Mouse (Mus musculus): Measurements from ENCODE around the gene Pygo1.

The Pygo1 gene

GRCm38 (mm10) chr9:72925021-72925934, at the start of gene Pygo1:
Pygo1 (plus strand) TSS chr9:72925645.
- DNase-seq (ENCODE audit: low spot score in 2 of 2), result no peak

GRCm38 (mm10) chr9:72875878-72876277, 49.6 kb upstream of the Pygo1 start:
- no peak for DNase-seq (ENCODE audit: low spot score in 2 of 2)

GRCm38 (mm10) chr9:72877905-72878304, 47.5 kb upstream of the Pygo1 start:
- no peak for DNase-seq (ENCODE audit: low spot score in 2 of 2)

GRCm38 (mm10) chr9:72878656-72879055, 46.8 kb upstream of the Pygo1 start:
- no peak for DNase-seq (ENCODE audit: low spot score in 2 of 2)

- no peak for DNase-seq (ENCODE audit: low spot score in 2 of 2)
Measured at GRCm38 (mm10) chr9:72879601-72880000, 45.8 kb upstream of the Pygo1 start.

- DNase-seq (ENCODE audit: low spot score in 2 of 2), result no peak
Measured at GRCm38 (mm10) chr9:72880225-72880960, 45.1 kb upstream of the Pygo1 start.

GRCm38 (mm10) chr9:72881026-72881768, 44.2 kb upstream of the Pygo1 start:
- no peak for DNase-seq (ENCODE audit: low spot score in 2 of 2)

GRCm38 (mm10) chr9:72883940-72884339, 41.5 kb upstream of the Pygo1 start:
- no peak for DNase-seq (ENCODE audit: low spot score in 2 of 2)

- no peak for DNase-seq (ENCODE audit: low spot score in 2 of 2)
Measured at GRCm38 (mm10) chr9:72889777-72890176, 35.7 kb upstream of the Pygo1 start.

GRCm38 (mm10) chr9:72890499-72891085, 34.9 kb upstream of the Pygo1 start:
- no peak for DNase-seq (ENCODE audit: low spot score in 2 of 2)

- no peak for DNase-seq (ENCODE audit: low spot score in 2 of 2)
Measured at GRCm38 (mm10) chr9:72892761-72893160, 32.7 kb upstream of the Pygo1 start.

- DNase-seq (ENCODE audit: low spot score in 2 of 2), result no peak
Measured at GRCm38 (mm10) chr9:72894796-72895352, 30.6 kb upstream of the Pygo1 start.

GRCm38 (mm10) chr9:72902057-72902456, 23.4 kb upstream of the Pygo1 start:
- no peak for DNase-seq (ENCODE audit: low spot score in 2 of 2)

- DNase-seq (ENCODE audit: low spot score in 2 of 2), result no peak
Measured at GRCm38 (mm10) chr9:72902611-72903010, 22.8 kb upstream of the Pygo1 start.

GRCm38 (mm10) chr9:72906693-72907103, 18.7 kb upstream of the Pygo1 start:
- DNase-seq (ENCODE audit: low spot score in 2 of 2), result no peak

- no peak for DNase-seq (ENCODE audit: low spot score in 2 of 2)
Measured at GRCm38 (mm10) chr9:72911381-72911780, 14.1 kb upstream of the Pygo1 start.

GRCm38 (mm10) chr9:72913551-72913950, 11.9 kb upstream of the Pygo1 start:
- no peak for DNase-seq (ENCODE audit: low spot score in 2 of 2)

GRCm38 (mm10) chr9:72915728-72916127, 9.7 kb upstream of the Pygo1 start:
- no peak for DNase-seq (ENCODE audit: low spot score in 2 of 2)

GRCm38 (mm10) chr9:72923068-72923467, 2.4 kb upstream of the Pygo1 start:
- DNase-seq (ENCODE audit: low spot score in 2 of 2), result no peak

- no peak for DNase-seq (ENCODE audit: low spot score in 2 of 2)
Measured at GRCm38 (mm10) chr9:72925935-72926258, 452 bp downstream of the Pygo1 start.

GRCm38 (mm10) chr9:72931166-72931790, 5.8 kb downstream of the Pygo1 start:
- peak; percentile 65 to 76 for DNase-seq (ENCODE audit: low spot score in 2 of 2)

All from right cerebral cortex, postnatal 36 days (tissue).